Mouse (Mus musculus) kidney, postnatal 0 days (tissue): Measurements from ENCODE around the gene Piezo1. TPM values are rescaled to one million over a fixed set of nuclear protein-coding genes. Genes with fewer than 3 reads are reported as not detected.

Experiments used
- ATAC-seq: fragments of 200-750 bp; cut with Nextera tagmentation; replicated peaks from 2 replicates; pipeline ENCODE4 v1.8.0; 2017; ENCODE audit warnings: low read depth, moderate number of reproducible peaks, moderate TSS enrichment, moderate library complexity; ENCODE audit not compliant: low FRiP score
- DNase-seq: peaks from one replicate; pipeline ENCODE4 v3.0.0-alpha.2; 2016; ENCODE audit warnings: low spot score
- H3K27ac ChIP-seq: fragments of 300-500 bp; sonication (generic); 2 replicates; pipeline ENCODE4 v1.5.1; 2014; ENCODE audit warnings: mild to moderate bottlenecking
- H3K27me3 ChIP-seq: fragments of 300-500 bp; sonication (generic); 2 replicates; pipeline ENCODE4 v1.6.1; 2014; ENCODE audit warnings: low read length, mixed read lengths; ENCODE audit not compliant: insufficient read depth
- H3K36me3 ChIP-seq: fragments of 300-500 bp; sonication (generic); 2 replicates; pipeline ENCODE4 v1.6.1; 2014; ENCODE audit warnings: low read length, mixed read lengths; ENCODE audit not compliant: insufficient read depth
- H3K4me1 ChIP-seq: fragments of 300-500 bp; sonication (generic); replicated peaks from 2 replicates; pipeline ENCODE4 v1.6.1; 2014; ENCODE audit warnings: antibody characterized with exemption, low read length, mixed read lengths; ENCODE audit not compliant: insufficient read depth
- H3K4me2 ChIP-seq: fragments of 300-500 bp; sonication (generic); 2 replicates; pipeline ENCODE4 v1.6.1; 2014; ENCODE audit warnings: mild to moderate bottlenecking, low read length, moderate library complexity, mixed read lengths
- H3K4me3 ChIP-seq: fragments of 300-500 bp; sonication (generic); replicated peaks from 2 replicates; pipeline ENCODE4 v1.5.1; 2014; ENCODE audit warnings: low read depth, low read length
- H3K9ac ChIP-seq: fragments of 300-500 bp; sonication (generic); 2 replicates; pipeline ENCODE4 v1.6.1; 2014; ENCODE audit warnings: low read depth, low read length
- H3K9me3 ChIP-seq: fragments of 300-500 bp; sonication (generic); replicated peaks from 2 replicates; pipeline ENCODE4 v1.6.1; 2016; ENCODE audit warnings: low read length, inconsistent platforms, mixed read lengths
- CTCF ChIP-seq: IDR thresholded peaks from 2 replicates; pipeline ENCODE4 v1.5.1; 2016; ENCODE audit warnings: antibody characterized with exemption, low read depth, mild to moderate bottlenecking, moderate library complexity
- WGBS: fragments of 180-500 bp; shearing (Covaris S2); extraction: QIAGEN DNeasy Blood & Tissue Kit; methylation state at CpG from one replicate; pipeline ENCODE4 v1.1.7; 2014; 5-methylcytosine and 5-hydroxymethylcytosine counted together
- polyA plus RNA-seq: library from polyadenylated mRNA; unstranded; fragments of >200 nt; fragmentation: Nextera tagmentation; extraction: Ambion mirVana; gene quantifications from 2 replicates; pipeline ENCODE4 v1.2.1, GENCODE M21; 2015

Piezo1 gene
- polyA plus RNA-seq, 1 experiment from 2014 or later = 14.9 TPM

DNA sequence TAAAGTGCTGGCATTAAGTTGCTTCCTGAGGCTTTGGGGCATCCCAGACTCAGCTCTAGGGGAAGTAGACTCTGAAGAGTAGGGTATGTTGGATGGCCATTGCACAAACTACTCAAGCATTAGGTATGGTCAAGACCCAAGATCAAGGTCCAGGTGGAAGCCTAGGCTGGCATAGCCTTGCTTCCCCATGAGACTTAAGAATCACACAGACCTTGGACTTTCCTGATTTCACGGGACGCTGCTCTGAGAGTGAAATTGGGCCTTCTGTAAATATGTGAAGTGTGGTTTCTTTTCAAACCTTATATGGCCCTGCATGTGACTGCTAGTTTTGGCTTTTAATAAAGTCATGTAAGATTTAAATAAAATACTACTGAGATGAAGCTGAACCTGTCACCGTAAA is 21.6 kb upstream of the Piezo1 start:
- Histone ChIP-seq H3K36me3 (peaks cover 26% of the 10 kb centered on the region), H3K4me2 (no peak overlapping the region), H3K9ac (no peak overlapping the region), H3K27me3 (no peaks in the 10 kb centered on the region), H3K4me1 (peaks cover 28% of the 10 kb centered on the region), H3K27ac (no peak overlapping the region; the same call in 1 of the 2 replicates), H3K9me3 (no peaks in the 10 kb centered on the region), H3K4me3 (no peak overlapping the region)
- ATAC-seq = no peak
- 84% methylated on average over 3 of the region's 3 CpGs for WGBS
- TF ChIP-seq CTCF = no peak
- DNase-seq = no peak

GRCm38 (mm10) chr8:122571750-122572267 is 20.7 kb upstream of the Piezo1 start:
- H3K27me3 ChIP-seq = no peaks in the 10 kb centered on the region
- no peak overlapping the region for H3K4me2 ChIP-seq
- H3K9ac ChIP-seq = no peak overlapping the region
- H3K4me3 ChIP-seq = no peak overlapping the region
- H3K4me1 ChIP-seq = peaks cover 28% of the 10 kb centered on the region
- no peaks in the 10 kb centered on the region for H3K9me3 ChIP-seq
- H3K27ac ChIP-seq = no peak overlapping the region
- peaks cover 26% of the 10 kb centered on the region for H3K36me3 ChIP-seq
- no peak for TF ChIP-seq CTCF
- WGBS = 90% methylated on average over 17 of the region's 17 CpGs
- DNase-seq (no peak), ATAC-seq (no peak)

- Histone ChIP-seq H3K36me3 (peaks cover 26% of the 10 kb centered on the region), H3K4me3 (no peak overlapping the region), H3K4me2 (no peak overlapping the region), H3K4me1 (peaks cover 29% of the 10 kb centered on the region), H3K9ac (no peak overlapping the region), H3K9me3 (no peaks in the 10 kb centered on the region), H3K27ac (no peak overlapping the region), H3K27me3 (no peaks in the 10 kb centered on the region)
- no peak for TF ChIP-seq CTCF
- ATAC-seq = no peak
- no peak for DNase-seq
- WGBS = 86% methylated on average over 11 of the region's 11 CpGs
Observed at GRCm38 (mm10) chr8:122571153-122571552, 20.0 kb upstream of the Piezo1 start.

DNA sequence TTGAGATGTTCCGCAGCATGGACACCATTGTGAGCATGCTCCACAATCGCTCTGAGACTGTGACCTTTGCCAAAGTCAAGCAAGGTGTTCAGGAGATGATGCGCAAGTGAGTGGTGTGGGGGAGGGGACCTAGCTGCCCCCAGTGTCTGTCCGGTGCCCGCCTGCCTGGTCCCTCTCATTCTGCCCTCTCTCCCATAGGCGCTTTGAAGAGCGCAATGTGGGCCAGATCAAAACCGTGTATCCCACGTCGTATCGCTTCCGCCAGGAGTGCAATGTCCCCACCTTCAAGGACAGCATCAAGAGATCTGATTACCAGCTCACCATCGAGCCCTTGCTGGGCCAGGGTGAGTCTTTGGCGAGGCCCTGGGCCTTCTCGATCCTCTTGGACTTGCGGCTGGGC is 18.9 kb upstream of the Piezo1 start:
- H3K27ac ChIP-seq = no peak overlapping the region

GRCm38 (mm10) chr8:122569329-122569728 is 18.2 kb upstream of the Piezo1 start:
- H3K36me3 ChIP-seq = peaks cover 26% of the 10 kb centered on the region
- DNase-seq = no peak

More for the DNA sequence above, 18.9 kb upstream of the Piezo1 start:
- Histone ChIP-seq H3K4me2 (no peak overlapping the region), H3K9ac (no peak overlapping the region), H3K36me3 (peaks cover 26% of the 10 kb centered on the region), H3K4me1 (peaks cover 19% of the 10 kb centered on the region), H3K27me3 (no peaks in the 10 kb centered on the region), H3K9me3 (no peaks in the 10 kb centered on the region), H3K4me3 (no peak overlapping the region)
- no peak for TF ChIP-seq CTCF
- no peak for ATAC-seq
- whole genome bisulfite sequencing = 95% methylated on average over 16 of the region's 16 CpGs
- no peak for DNase-seq

DNA sequence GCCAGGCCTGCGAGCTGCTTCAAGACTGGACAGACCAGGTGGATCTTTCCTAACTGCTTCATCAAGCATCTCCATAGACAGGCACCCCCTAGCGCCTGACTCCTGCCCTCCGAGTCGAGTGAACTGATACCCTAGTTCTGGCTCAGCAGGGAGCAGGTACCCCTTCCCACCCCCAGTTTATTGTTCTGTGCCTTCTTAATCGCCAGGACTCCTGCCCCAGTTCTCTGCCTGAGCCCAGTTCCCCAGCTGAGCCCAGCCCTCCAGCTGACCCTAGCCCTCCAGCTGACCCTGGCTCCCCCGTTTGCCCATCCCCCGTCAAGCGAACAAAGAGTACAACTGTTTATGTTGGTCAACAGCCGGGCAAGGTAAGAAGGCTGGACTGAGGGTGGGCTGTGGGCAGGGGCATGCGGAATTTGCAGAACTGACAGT is 17.8 kb upstream of the Piezo1 start:
- H3K27me3 ChIP-seq = no peaks in the 10 kb centered on the region
- DNase-seq (no peak), ATAC-seq (no peak)
- 11% methylated on average over 10 of the region's 10 CpGs for WGBS
- TF ChIP-seq CTCF = peak; percentile 29; the same call in 1 of the 2 replicates
- peaks cover 16% of the 10 kb centered on the region for H3K4me1 ChIP-seq
- H3K27ac ChIP-seq = no peak overlapping the region
- H3K4me3 ChIP-seq = peak overlapping the region; percentile 74
- peak overlapping the region; percentile 86 for H3K9ac ChIP-seq
- H3K4me2 ChIP-seq = peak overlapping the region; percentile 92
- no peaks in the 10 kb centered on the region for H3K9me3 ChIP-seq
- H3K36me3 ChIP-seq = peaks cover 26% of the 10 kb centered on the region

More at GRCm38 (mm10) chr8:122569329-122569728, 18.2 kb upstream of the Piezo1 start:
- TF ChIP-seq CTCF = no peak
- peak overlapping the region; percentile 86 for H3K9ac ChIP-seq
- H3K4me1 ChIP-seq = peaks cover 16% of the 10 kb centered on the region
- H3K27ac ChIP-seq = no peak overlapping the region
- WGBS = 60% methylated on average over 9 of the region's 9 CpGs
- peak overlapping the region; percentile 92 for H3K4me2 ChIP-seq
- no peaks in the 10 kb centered on the region for H3K27me3 ChIP-seq
- no peaks in the 10 kb centered on the region for H3K9me3 ChIP-seq
- H3K4me3 ChIP-seq = peak overlapping the region; percentile 74
- no peak for ATAC-seq

DNA sequence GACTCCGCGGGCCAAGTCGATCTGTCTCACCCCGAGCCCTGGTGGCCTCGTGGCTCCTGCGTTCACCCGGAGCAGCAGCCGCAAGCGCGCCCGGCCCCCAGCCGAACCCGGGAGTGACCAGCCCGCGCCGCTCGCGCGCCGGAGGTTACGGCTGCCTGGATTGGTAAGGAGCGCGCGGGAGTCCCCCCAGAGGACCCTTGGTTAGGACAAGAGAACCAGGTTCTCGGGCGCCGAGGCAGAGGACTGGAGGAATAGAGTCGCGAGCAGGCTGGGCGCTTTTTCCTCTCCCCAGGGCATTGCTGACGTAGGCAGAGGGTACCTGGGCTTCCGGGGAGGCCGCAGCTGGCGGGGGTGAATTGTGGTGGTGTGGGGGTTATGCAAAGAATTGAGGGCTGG is 17.0 kb upstream of the Piezo1 start:
- ATAC-seq (peak; percentile 40), DNase-seq (no peak)
- H3K27ac ChIP-seq = peak overlapping the region; percentile 92
- peak overlapping the region; percentile 86 for H3K9ac ChIP-seq
- TF ChIP-seq CTCF = no peak
- H3K4me2 ChIP-seq = peak overlapping the region; percentile 92
- H3K9me3 ChIP-seq = no peaks in the 10 kb centered on the region
- peaks cover 16% of the 10 kb centered on the region for H3K4me1 ChIP-seq
- peaks cover 26% of the 10 kb centered on the region for H3K36me3 ChIP-seq
- no peaks in the 10 kb centered on the region for H3K27me3 ChIP-seq
- H3K4me3 ChIP-seq = peak overlapping the region; percentile 74
- under 1% methylated on average over 34 of the region's 34 CpGs for WGBS
